In genomic region chr16:22264232-22264961, GRCm38 (mm10) we compare ENCODE assay signal across 8 mouse cellular contexts. TPM values are rescaled to one million over a fixed set of nuclear protein-coding genes. Genes with fewer than 3 reads are reported as not detected.
DNase-seq lines count a peak whose midpoint lies in the region; ATAC-seq and TF ChIP-seq lines count a peak whose summit lies in the region.

No protein-coding gene starts in this region.

- intact Hi-C loops in heart, postnatal 36 days (cut with DNase I) = no loop called here

- H3K27me3 ChIP-seq in heart, embryonic 10.5 days (ENCODE audit: insufficient read depth, poor library complexity, severe bottlenecking) = no peaks in the 10 kb centered on the region
- no peaks in the 10 kb centered on the region for H3K27me3 ChIP-seq in heart, postnatal 0 days (ENCODE audit: control insufficient read depth, insufficient read depth, low read length)
- H3K27me3 ChIP-seq in limb, embryonic 13.5 days = no peaks in the 10 kb centered on the region
- H3K27me3 ChIP-seq in midbrain, embryonic 13.5 days = no peaks in the 10 kb centered on the region

- H3K9me3 ChIP-seq in heart, embryonic 10.5 days = no peaks in the 10 kb centered on the region
- no peaks in the 10 kb centered on the region for H3K9me3 ChIP-seq in heart, postnatal 0 days (replicated peaks; ENCODE audit: control insufficient read depth, low read length)
- no peaks in the 10 kb centered on the region for H3K9me3 ChIP-seq in limb, embryonic 13.5 days
- no peaks in the 10 kb centered on the region for H3K9me3 ChIP-seq in midbrain, embryonic 13.5 days

- 0 out of 2 replicates have a peak, but pooled peaks cover 2% of the 10 kb centered on the region for H3K36me3 ChIP-seq in heart, embryonic 10.5 days
- H3K36me3 ChIP-seq in heart, postnatal 0 days (replicated peaks; ENCODE audit: control insufficient read depth, insufficient read depth, low read length) = no peaks in the 10 kb centered on the region
- no peaks in the 10 kb centered on the region for H3K36me3 ChIP-seq in limb, embryonic 13.5 days
- H3K36me3 ChIP-seq in midbrain, embryonic 13.5 days = no peaks in the 10 kb centered on the region

- 2% methylated on average over 16 of the region's 16 CpGs for WGBS in heart, embryonic 10.5 days
- WGBS in heart, postnatal 0 days = under 1% methylated on average over 16 of the region's 16 CpGs
- WGBS in limb, embryonic 13.5 days = 1% methylated on average over 16 of the region's 16 CpGs
- WGBS in midbrain, embryonic 13.5 days = 2% methylated on average over 16 of the region's 16 CpGs

- no peak for TF ChIP-seq EP300 in heart, postnatal 0 days (IDR thresholded peaks at IDR 0.05; ENCODE audit: low read depth)

- peak overlapping the region; percentile 92 for H3K4me3 ChIP-seq in heart, embryonic 10.5 days
- peak overlapping the region; percentile 96 for H3K4me3 ChIP-seq in heart, postnatal 0 days (ENCODE audit: low read depth, low read length)
- peak overlapping the region; percentile 96 for H3K4me3 ChIP-seq in limb, embryonic 13.5 days
- H3K4me3 ChIP-seq in midbrain, embryonic 13.5 days (replicated peaks) = peak overlapping the region; percentile 97

- peak overlapping the region; percentile 97 for H3K27ac ChIP-seq in heart, embryonic 10.5 days
- peak overlapping the region; percentile 98 for H3K27ac ChIP-seq in heart, postnatal 0 days (ENCODE audit: low read depth)
- peak overlapping the region; percentile 97 for H3K27ac ChIP-seq in limb, embryonic 13.5 days
- H3K27ac ChIP-seq in midbrain, embryonic 13.5 days = peak overlapping the region; percentile 98

- H3K4me1 ChIP-seq in heart, embryonic 10.5 days = peaks cover 10% of the 10 kb centered on the region; the same call in 1 of the 2 replicates
- H3K4me1 ChIP-seq in heart, postnatal 0 days (ENCODE audit: control insufficient read depth, insufficient read depth) = peaks cover 28% of the 10 kb centered on the region
- peaks cover 31% of the 10 kb centered on the region for H3K4me1 ChIP-seq in limb, embryonic 13.5 days
- H3K4me1 ChIP-seq in midbrain, embryonic 13.5 days (replicated peaks) = peaks cover 37% of the 10 kb centered on the region

- ATAC-seq in heart, postnatal 0 days (ENCODE audit: insufficient read depth, low read depth) = no peak
- no peak for ATAC-seq in limb, embryonic 13.5 days (ENCODE audit: low FRiP score, low read depth)
- peak; percentile 5; the same call in 1 of the 2 replicates for ATAC-seq in midbrain, embryonic 13.5 days

- no peak for TF ChIP-seq CTCF in heart, postnatal 0 days (IDR thresholded peaks at IDR 0.05; ENCODE audit: low read depth)

- peak overlapping the region; percentile 94 for H3K9ac ChIP-seq in heart, postnatal 0 days (replicated peaks; ENCODE audit: low read depth, low read length)
- H3K9ac ChIP-seq in limb, embryonic 13.5 days = peak overlapping the region; percentile 98
- H3K9ac ChIP-seq in midbrain, embryonic 13.5 days (replicated peaks) = peak overlapping the region; percentile 96

- H3K4me2 ChIP-seq in heart, postnatal 0 days (ENCODE audit: low read depth, low read length) = peak overlapping the region; percentile 70
- H3K4me2 ChIP-seq in limb, embryonic 13.5 days (replicated peaks) = peak overlapping the region; percentile 83
- peak overlapping the region; percentile 92 for H3K4me2 ChIP-seq in midbrain, embryonic 13.5 days (replicated peaks)

- no peak for DNase-seq in heart, embryonic 10.5 days (ENCODE audit: low spot score)
- no peak for DNase-seq in heart, postnatal 36 days
- DNase-seq in R1 (ENCODE audit: low read depth, low spot score) = peak; percentile 58
- peak; percentile 43 for DNase-seq in heart, postnatal 0 days (ENCODE audit: low spot score)
- DNase-seq in right cerebral cortex, adult 18-20 months = no peak
- DNase-seq in right cerebral cortex, postnatal 4 days = no peak

RNA-seq across cellular contexts. Expression of gene Tra2b, which starts 1.4 kb away (rescaled TPM):
- 288 and 375 TPM in 2 replicates for polyA plus RNA-seq in heart, embryonic 10.5 days (2016; fragmentation: Nextera tagmentation; extraction: Ambion mirVana)
- total RNA-seq in heart, postnatal 36 days (2021) = 10 to 100 TPM; 45.5 TPM
- 56.7 and 97.9 TPM in 2 replicates for total RNA-seq in heart, postnatal 0 days (2014; rRNA removed; ENCODE audit: low replicate concordance)
- polyA plus RNA-seq in heart, postnatal 0 days (2015; fragmentation: Nextera tagmentation; extraction: Ambion mirVana) = 123 and 125 TPM in 2 replicates
- polyA plus RNA-seq in limb, embryonic 13.5 days (2015; fragmentation: Nextera tagmentation; extraction: Ambion mirVana) = 422 and 432 TPM in 2 replicates
- polyA plus RNA-seq in midbrain, embryonic 13.5 days (2015; fragmentation: Nextera tagmentation; extraction: Ambion mirVana) = 341 and 356 TPM in 2 replicates

Comparison
In these comparisons a context has a peak if more than half of its experiments do, and no peak if none do; other contexts are left out.
1. DNase-seq: peak in R1 (single experiment) and heart, postnatal 0 days (single experiment); none in heart, embryonic 10.5 days (single experiment), heart, postnatal 36 days (0 of 2), right cerebral cortex, adult 18-20 months (single experiment) and right cerebral cortex, postnatal 4 days (single experiment).
2. Peak in every context shown above with its lines, with median percentiles within 50 percentile points of each other: H3K27ac ChIP-seq, H3K4me3 ChIP-seq, H3K4me2 ChIP-seq and H3K9ac ChIP-seq.